ENCODE assay signal across 8 mouse cellular contexts in the genomic region with DNA sequence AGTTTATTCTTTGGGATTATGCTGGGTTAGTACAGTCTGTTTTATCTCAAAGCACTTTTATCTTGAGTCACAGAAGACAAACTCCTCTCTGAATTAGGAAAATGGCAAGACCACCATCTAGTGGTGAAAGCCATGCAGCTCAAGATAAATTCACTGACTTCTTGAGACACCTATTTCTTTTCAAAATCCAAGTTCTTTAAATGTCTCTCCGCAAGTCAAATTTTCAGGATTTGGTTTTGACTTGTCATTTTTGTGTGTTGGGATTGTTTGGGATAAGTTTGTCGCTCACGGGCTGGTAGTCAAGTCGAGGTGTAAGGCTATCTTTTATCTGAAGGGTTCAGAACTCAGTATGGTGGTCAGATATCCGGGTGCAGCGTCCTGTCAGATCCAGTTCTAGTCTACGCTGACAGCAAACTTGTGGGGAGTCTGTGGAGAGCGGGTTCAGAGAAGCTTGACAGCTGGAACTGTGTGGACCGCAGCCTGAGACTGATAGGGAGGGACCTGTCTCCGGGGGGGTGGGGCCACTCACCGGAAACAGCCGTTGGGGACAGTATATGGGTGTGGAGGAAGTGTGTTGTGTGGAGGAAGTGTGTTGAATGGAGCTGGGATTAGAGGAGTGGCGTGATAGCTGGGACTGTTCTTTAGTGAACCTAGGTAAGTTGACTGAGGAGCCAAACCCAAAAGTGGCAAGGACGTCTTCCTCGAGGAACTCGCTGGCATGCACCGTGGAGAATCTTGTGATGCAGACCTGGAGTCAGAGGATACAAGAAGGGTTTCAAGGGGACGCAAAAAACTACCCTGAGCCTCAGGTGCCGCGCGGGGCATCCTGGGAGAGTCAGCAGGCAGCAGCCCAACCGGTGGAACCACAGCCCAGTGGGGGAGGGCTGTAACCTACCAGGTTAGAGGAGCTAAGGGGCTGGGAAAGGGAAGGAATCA. TPM values are rescaled to one million over a fixed set of nuclear protein-coding genes. Genes with fewer than 3 reads are reported as not detected.
DNase-seq lines count a peak whose midpoint lies in the region; ATAC-seq and TF ChIP-seq lines count a peak whose summit lies in the region.

A gene (plus strand): TSS at position 564 of the 936 bp plus-strand sequence.

- POLR2A ChIA-PET in Patski (lab: Charles Lee), result interaction anchor here (0.6 to 1.5 kb wide), 3 partner anchors 93 to 149 kb away, joined by 3 to 10 read pairs (median 4); no protein-coding TSS in a partner anchor

- no peaks in the 10 kb centered on the region for H3K27me3 ChIP-seq in Patski
- no peaks in the 10 kb centered on the region for H3K27me3 ChIP-seq in hindbrain, embryonic 12.5 days
- no peaks in the 10 kb centered on the region for H3K27me3 ChIP-seq in lung, postnatal 0 days (replicated peaks; ENCODE audit: insufficient read depth, low read length)

- no peaks in the 10 kb centered on the region for H3K9me3 ChIP-seq in hindbrain, embryonic 12.5 days (replicated peaks)
- no peaks in the 10 kb centered on the region for H3K9me3 ChIP-seq in lung, postnatal 0 days (ENCODE audit: low read length)

- peak within 1 kb of the TSS; percentile 42 for H3K4me3 ChIP-seq in hindbrain, embryonic 12.5 days
- peak within 1 kb of the TSS; percentile 46 for H3K4me3 ChIP-seq in lung, postnatal 0 days (ENCODE audit: low read depth, low read length)

- peak within 1 kb of the TSS; percentile 31; the same call in 1 of the 2 replicates for H3K27ac ChIP-seq in hindbrain, embryonic 12.5 days
- peak within 1 kb of the TSS; percentile 71 for H3K27ac ChIP-seq in lung, postnatal 0 days (ENCODE audit: low read length)

- CTCF ChIA-PET in Patski (lab: Charles Lee), result interaction anchor here (1.0 to 4.8 kb wide), 14 partner anchors 10 to 191 kb away, joined by 3 to 32 read pairs (median 6); a partner anchor contains a TSS

- in situ Hi-C loops in Patski (cut with MboI; ENCODE audit: low pct_unique_long_range_greater_than_20kb), result loop anchor here (5.0 kb wide), 1 partner anchor 156 kb away; no protein-coding TSS in a partner anchor

- H3K36me3 ChIP-seq in hindbrain, embryonic 12.5 days, result no peaks in the 10 kb centered on the region
- H3K36me3 ChIP-seq in lung, postnatal 0 days (ENCODE audit: insufficient read depth, low read length), result no peaks in the 10 kb centered on the region

- TF ChIP-seq EP300 in lung, postnatal 0 days (IDR thresholded peaks at IDR 0.05), result no peak

- H3K9ac ChIP-seq in hindbrain, embryonic 12.5 days, result peak within 1 kb of the TSS; percentile 53
- peak within 1 kb of the TSS; percentile 41 for H3K9ac ChIP-seq in lung, postnatal 0 days (replicated peaks; ENCODE audit: low read depth)

- ATAC-seq in Patski, result peak; percentile 98
- peak; percentile 98 for ATAC-seq in hindbrain, embryonic 12.5 days (ENCODE audit: low FRiP score)
- ATAC-seq in lung, postnatal 0 days, result peak; percentile 100

- DNase-seq in Patski (ENCODE audit: low read depth, low spot score), result peak; percentile 10
- DNase-seq in cerebellum, adult 9-11 months, result peak; percentile 40
- DNase-seq in frontal cortex, adult 2 months (ENCODE audit: extremely low spot score in 1 of 2, low spot score in 1 of 2), result peak; percentile 20 to 72
- DNase-seq in layer of hippocampus, postnatal 10 days (ENCODE audit: low spot score in 2 of 2), result peak; percentile 35 to 45
- DNase-seq in lung, postnatal 0 days (ENCODE audit: low spot score), result peak; percentile 86
- peak; percentile 28 for DNase-seq in ovary, postnatal 10 days (ENCODE audit: low spot score)
- peak; percentile 87 for DNase-seq in thymus, postnatal 0 days (ENCODE audit: low spot score)

- no peaks in the 10 kb centered on the region for H3K4me1 ChIP-seq in hindbrain, embryonic 12.5 days
- no peaks in the 10 kb centered on the region for H3K4me1 ChIP-seq in lung, postnatal 0 days (ENCODE audit: insufficient read depth, low read depth, low read length)

- peak within 1 kb of the TSS; percentile 84 for H3K4me2 ChIP-seq in hindbrain, embryonic 12.5 days (replicated peaks)
- peak within 1 kb of the TSS; percentile 78 for H3K4me2 ChIP-seq in lung, postnatal 0 days (replicated peaks; ENCODE audit: low read depth, low read length)

- WGBS in hindbrain, embryonic 12.5 days, result under 1% methylated on average over 22 of the region's 22 CpGs
- under 1% methylated on average over 22 of the region's 22 CpGs for whole genome bisulfite sequencing in lung, postnatal 0 days

- peak; percentile 80 for TF ChIP-seq CTCF in Patski (IDR thresholded peaks at IDR 0.05)
- TF ChIP-seq CTCF in lung, postnatal 0 days (IDR thresholded peaks at IDR 0.05), result peak; percentile 90

RNA-seq across cellular contexts. Expression of the gene that starts here (rescaled TPM):
- polyA plus RNA-seq in Patski (2021), result 5.1 TPM
- 0.74 and 1.3 TPM in 2 replicates for polyA plus RNA-seq in frontal cortex, adult 2 months (2012; rRNA removed)
- 3.3 and 3.8 TPM in 2 replicates for polyA plus RNA-seq in hindbrain, embryonic 12.5 days (2016; fragmentation: Nextera tagmentation; extraction: Ambion mirVana)
- total RNA-seq in layer of hippocampus, postnatal 10 days (2021), result 1 to 10 TPM; 1.6 TPM
- polyA plus RNA-seq in lung, postnatal 0 days (2015; fragmentation: Nextera tagmentation; extraction: Ambion mirVana), result 5.8 and 6.1 TPM in 2 replicates
- 9.2 and 9.8 TPM in 2 replicates for polyA plus RNA-seq in thymus, postnatal 0 days (2015; fragmentation: Nextera tagmentation; extraction: Ambion mirVana)

Comparison
In these comparisons a context has a peak if more than half of its experiments do, and no peak if none do; other contexts are left out.
1. Peak in every context shown above with its lines: DNase-seq, ATAC-seq, H3K4me3 ChIP-seq and H3K27ac ChIP-seq.
2. DNase-seq: peak in every context shown above with its lines; median percentile 87 in thymus, postnatal 0 days; 86 in lung, postnatal 0 days; 46 in frontal cortex, adult 2 months; 40 in cerebellum, adult 9-11 months; 40 in layer of hippocampus, postnatal 10 days; 28 in ovary, postnatal 10 days; 10 in Patski.